Mouse (Mus musculus): ENCODE results near the gene Depdc1b. TPM values are rescaled to one million over a fixed set of nuclear protein-coding genes. Genes with fewer than 3 reads are reported as not detected.

The Depdc1b gene
- total and polyA plus RNA-seq, 3 experiments: 21.2 to 25.3 TPM; not detected in 1

DNA sequence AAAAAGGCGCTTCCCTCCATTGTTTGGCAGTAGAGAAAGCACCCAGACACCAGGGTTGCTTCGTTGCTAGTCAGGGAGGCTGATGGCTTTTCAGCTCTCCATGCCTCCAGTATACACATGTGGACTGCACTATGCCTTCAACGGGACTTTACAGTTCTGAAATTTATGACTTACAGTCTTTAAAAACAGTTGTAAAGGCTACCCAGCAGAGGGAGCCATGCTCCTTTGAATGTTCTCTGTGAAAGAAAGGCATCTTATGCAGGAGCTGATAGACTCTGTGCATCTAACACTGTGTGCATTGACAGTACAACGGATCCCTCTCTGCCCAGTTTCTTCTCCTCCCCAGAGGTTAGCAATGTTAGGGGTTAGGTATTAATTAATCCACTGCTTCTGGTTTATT lies 30.9 kb downstream of the Depdc1b start:
- H3K27me3 ChIP-seq (ENCODE audit: control insufficient read depth in 1 of 2, insufficient read depth in 2 of 2, low read length in 2 of 2): no peaks in the 10 kb centered on the region
- peaks cover 0 to 3% of the 10 kb centered on the region in 2 experiments; a peak in 2 of 4 replicates for H3K36me3 ChIP-seq (ENCODE audit: control insufficient read depth in 1 of 2, insufficient read depth in 2 of 2, low read length in 2 of 2)
- no peaks in the 10 kb centered on the region; a peak in 2 of 4 replicates for H3K4me1 ChIP-seq (ENCODE audit: control insufficient read depth in 1 of 2, insufficient read depth in 2 of 2, low read length in 2 of 2)
- TF ChIP-seq TCF12 (IDR thresholded peaks at IDR 0.05; ENCODE audit: low read depth, low read length) (no peak), ZC3H11A (IDR thresholded peaks at IDR 0.05; ENCODE audit: low read depth, low read length) (peak; percentile 37; the same call in 1 of the 2 replicates), SMC3 (IDR thresholded peaks at IDR 0.05; ENCODE audit: low read depth, low read length) (peak; percentile 73), RAD21 (IDR thresholded peaks at IDR 0.05; ENCODE audit: low read depth, low read length) (peak; percentile 72), RCOR1 (IDR thresholded peaks at IDR 0.05; ENCODE audit: low read depth, low read length) (no peak), CTCF (IDR thresholded peaks at IDR 0.05 in 2 of 3, conservative IDR thresholded peaks at IDR 0.05 in 1 of 3; ENCODE audit: control insufficient read depth in 1 of 3, insufficient read depth in 1 of 3, low read depth in 2 of 3, low read length in 3 of 3, poor library complexity in 1 of 3, severe bottlenecking in 1 of 3) (peak in 2 of 3 experiments; percentile 46 to 72; a peak in 4 of 6 replicates)
- DNase-seq (ENCODE audit: low read depth, low spot score): peak; percentile 72
- no peak overlapping the region for H3K27ac ChIP-seq (ENCODE audit: control insufficient read depth, low read depth, low read length)
- peaks cover 20% of the 10 kb centered on the region; the same call in 1 of the 2 replicates for H3K79me2 ChIP-seq (ENCODE audit: control insufficient read depth, insufficient read depth, low read length, poor library complexity)
- H3K9me3 ChIP-seq (replicated peaks; ENCODE audit: insufficient read depth, low read length): no peaks in the 10 kb centered on the region
- H3K9ac ChIP-seq (ENCODE audit: control insufficient read depth, low read depth, low read length, poor library complexity, severe bottlenecking): no peak overlapping the region
- no peak overlapping the region for H3K4me3 ChIP-seq (ENCODE audit: control insufficient read depth in 1 of 2, insufficient read depth in 1 of 2, low read depth in 2 of 2, low read length in 2 of 2)

- peaks cover 5% of the 10 kb centered on the region in 2 experiments; a peak in 3 of 4 replicates for H3K36me3 ChIP-seq (ENCODE audit: control insufficient read depth in 1 of 2, insufficient read depth in 2 of 2, low read length in 2 of 2)
- no peak overlapping the region for H3K27ac ChIP-seq (ENCODE audit: control insufficient read depth, low read depth, low read length)
- no peak overlapping the region for H3K9ac ChIP-seq (ENCODE audit: control insufficient read depth, low read depth, low read length, poor library complexity, severe bottlenecking)
- no peak for TF ChIP-seq RAD21 (IDR thresholded peaks at IDR 0.05; ENCODE audit: low read depth, low read length)
- DNase-seq (ENCODE audit: low read depth, low spot score): no peak
- peaks cover 19% of the 10 kb centered on the region; the same call in 1 of the 2 replicates for H3K79me2 ChIP-seq (ENCODE audit: control insufficient read depth, insufficient read depth, low read length, poor library complexity)
- no peak overlapping the region for H3K4me3 ChIP-seq (ENCODE audit: control insufficient read depth in 1 of 2, insufficient read depth in 1 of 2, low read depth in 2 of 2, low read length in 2 of 2)
- H3K4me1 ChIP-seq (ENCODE audit: control insufficient read depth in 1 of 2, insufficient read depth in 2 of 2, low read length in 2 of 2): peaks cover 3 to 4% of the 10 kb centered on the region in 2 experiments; a peak in 2 of 4 replicates
- H3K27me3 ChIP-seq (ENCODE audit: control insufficient read depth in 1 of 2, insufficient read depth in 2 of 2, low read length in 2 of 2): no peaks in the 10 kb centered on the region
- H3K9me3 ChIP-seq (replicated peaks; ENCODE audit: insufficient read depth, low read length): no peaks in the 10 kb centered on the region
Observed at GRCm38 (mm10) chr13:108349624-108350023, 33.5 kb downstream of the Depdc1b start.

- H3K4me3 ChIP-seq (ENCODE audit: control insufficient read depth in 1 of 2, insufficient read depth in 1 of 2, low read depth in 2 of 2, low read length in 2 of 2): no peak overlapping the region
- H3K9me3 ChIP-seq (replicated peaks; ENCODE audit: insufficient read depth, low read length): no peaks in the 10 kb centered on the region
- H3K9ac ChIP-seq (ENCODE audit: control insufficient read depth, low read depth, low read length, poor library complexity, severe bottlenecking): no peak overlapping the region
- DNase-seq (ENCODE audit: low read depth, low spot score): no peak
- no peak overlapping the region for H3K27ac ChIP-seq (ENCODE audit: control insufficient read depth, low read depth, low read length)
- TF ChIP-seq SMC3 (IDR thresholded peaks at IDR 0.05; ENCODE audit: low read depth, low read length) (peak; percentile 43), CTCF (IDR thresholded peaks at IDR 0.05 in 2 of 3, conservative IDR thresholded peaks at IDR 0.05 in 1 of 3; ENCODE audit: control insufficient read depth in 1 of 3, insufficient read depth in 1 of 3, low read depth in 2 of 3, low read length in 3 of 3, poor library complexity in 1 of 3, severe bottlenecking in 1 of 3) (peak; percentile 20 to 41 (median 33); a peak in 4 of 6 replicates), TAL1 (IDR thresholded peaks at IDR 0.05; ENCODE audit: low read length) (no peak), ELF1 (IDR thresholded peaks at IDR 0.05; ENCODE audit: low read depth, low read length) (no peak), MAZ (IDR thresholded peaks at IDR 0.05; ENCODE audit: low read depth, low read length) (no peak), TCF12 (IDR thresholded peaks at IDR 0.05; ENCODE audit: low read depth, low read length) (no peak), ZMIZ1 (IDR thresholded peaks at IDR 0.05; ENCODE audit: low read depth, low read length) (no peak), CHD2 (IDR thresholded peaks at IDR 0.05; ENCODE audit: low read length) (no peak)
- peaks cover 5 to 7% of the 10 kb centered on the region in 2 experiments for H3K36me3 ChIP-seq (ENCODE audit: control insufficient read depth in 1 of 2, insufficient read depth in 2 of 2, low read length in 2 of 2)
- no peaks in the 10 kb centered on the region for H3K27me3 ChIP-seq (ENCODE audit: control insufficient read depth in 1 of 2, insufficient read depth in 2 of 2, low read length in 2 of 2)
- peaks cover 8% of the 10 kb centered on the region; the same call in 1 of the 2 replicates for H3K79me2 ChIP-seq (ENCODE audit: control insufficient read depth, insufficient read depth, low read length, poor library complexity)
- H3K4me1 ChIP-seq (ENCODE audit: control insufficient read depth in 1 of 2, insufficient read depth in 2 of 2, low read length in 2 of 2): peaks cover 3 to 4% of the 10 kb centered on the region in 2 experiments; a peak in 2 of 4 replicates
Observed at GRCm38 (mm10) chr13:108353781-108354180, 37.6 kb downstream of the Depdc1b start.

Measured in MEL (cell line).